Mouse (Mus musculus): ENCODE measurements around the gene H2-T22.

H2-T22 gene

DNA sequence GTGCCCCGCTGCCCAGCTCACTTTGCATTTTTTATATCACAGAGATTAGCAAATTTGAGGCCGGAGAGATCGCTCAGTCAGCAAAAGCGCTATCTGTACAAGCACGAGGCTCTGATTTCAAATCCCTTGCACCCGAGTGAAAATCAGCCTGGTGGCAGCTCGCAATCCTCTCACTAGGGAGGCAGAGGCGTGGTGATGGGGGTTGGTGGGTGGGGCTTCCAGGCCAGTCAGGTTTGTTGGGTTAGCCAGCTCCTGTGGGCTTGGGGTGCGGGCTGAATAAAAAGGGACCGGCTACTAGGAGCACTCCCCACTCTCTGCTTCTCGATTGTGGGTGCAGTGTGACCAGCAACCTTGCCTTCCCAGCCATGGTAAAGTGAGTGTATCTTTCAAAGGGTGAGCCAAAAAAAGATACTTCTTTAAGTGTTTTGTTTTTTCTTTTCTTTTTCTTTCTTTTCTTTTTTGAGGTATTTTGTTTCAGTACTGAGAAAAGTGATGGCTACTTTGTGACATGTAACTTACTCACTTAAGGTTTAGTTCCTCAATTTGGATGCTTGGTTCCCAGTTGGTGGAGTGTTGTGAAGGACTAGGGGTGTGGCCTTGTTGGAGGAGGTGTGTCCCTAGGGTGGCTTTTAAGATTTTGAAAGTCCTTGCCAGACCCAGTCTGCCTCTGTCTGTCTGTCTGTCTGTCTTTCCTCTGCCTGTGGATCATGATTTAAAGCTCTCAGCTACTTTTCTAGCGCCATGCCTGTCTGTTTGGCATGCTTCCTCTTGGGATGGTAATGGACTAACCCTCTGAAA lies 44.6 kb downstream of the H2-T22 start:
- DNase-seq, result no peak

DNA sequence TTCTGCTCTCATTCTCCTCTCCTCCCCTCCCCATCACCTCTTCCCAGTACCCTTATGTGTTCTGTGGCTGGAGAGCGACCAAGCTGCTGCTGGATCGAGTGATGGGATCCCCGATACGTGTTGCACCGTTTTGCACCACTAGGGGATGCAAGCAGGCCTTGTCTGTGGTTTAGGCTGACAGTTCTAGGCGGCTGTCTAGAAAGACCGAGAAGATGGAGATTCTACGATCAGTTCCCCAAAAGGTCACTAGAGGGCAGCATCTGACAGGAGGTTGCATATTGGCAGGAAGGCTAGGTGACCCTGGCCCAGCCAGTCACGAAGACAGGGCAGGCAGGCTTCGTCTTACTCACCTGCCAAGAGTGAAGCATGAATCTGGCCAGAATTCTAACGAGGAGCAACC lies 45.6 kb downstream of the H2-T22 start:
- peak; percentile 92 to 98 for DNase-seq

DNA sequence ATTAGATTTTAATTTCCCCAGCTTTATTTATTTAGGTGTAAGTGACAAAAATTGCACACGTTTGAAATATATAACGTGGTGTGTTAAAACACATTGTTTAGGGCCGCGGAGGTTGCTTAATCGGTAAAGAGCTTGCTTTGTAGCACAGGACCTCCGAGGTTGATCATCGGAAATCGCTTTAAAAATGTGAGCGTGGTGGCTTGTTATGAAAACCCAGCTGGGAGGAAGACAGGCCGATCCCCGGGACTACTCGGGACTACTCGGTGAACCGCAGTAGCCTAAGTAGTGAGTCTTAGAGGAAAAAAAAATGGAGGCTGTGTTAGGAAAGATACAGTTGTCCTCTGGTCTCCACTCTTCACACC lies 47.7 kb downstream of the H2-T22 start:
- DNase-seq, result no peak

DNA sequence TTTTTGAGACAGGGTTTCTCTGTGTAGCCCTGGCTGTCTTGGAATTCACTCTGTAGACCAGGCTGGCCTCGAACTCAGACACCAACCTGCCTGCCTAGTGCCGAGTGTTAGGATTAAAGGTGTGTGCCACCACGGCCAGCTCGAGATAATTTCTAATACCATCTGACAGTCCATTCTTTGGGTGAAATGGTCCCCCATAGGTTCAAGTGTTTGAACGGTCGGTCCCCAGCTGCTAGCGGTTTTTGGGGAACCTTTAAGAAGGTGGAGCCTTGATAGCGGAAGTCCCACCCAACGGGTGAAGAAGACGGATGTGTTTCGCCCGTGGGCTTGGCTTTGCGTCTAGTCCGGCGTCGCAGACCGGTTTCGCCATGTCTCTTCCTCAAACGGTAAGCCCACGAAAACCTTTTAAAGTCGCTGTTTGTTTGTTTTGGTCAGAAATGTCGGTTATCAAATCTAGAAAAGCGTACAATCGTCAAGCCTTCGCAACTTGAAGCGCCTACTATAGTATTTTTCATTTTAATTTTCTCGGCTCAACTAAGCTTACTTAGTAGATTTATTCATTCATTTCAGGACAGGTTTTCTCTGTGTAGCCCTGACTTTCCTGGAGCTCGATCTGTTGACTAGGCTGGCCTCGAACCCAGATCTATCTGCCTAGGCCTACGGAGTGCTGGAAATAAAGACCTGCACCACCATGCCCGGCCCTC lies 48.2 kb downstream of the H2-T22 start:
- DNase-seq, result peak; percentile 80 to 87

DNA sequence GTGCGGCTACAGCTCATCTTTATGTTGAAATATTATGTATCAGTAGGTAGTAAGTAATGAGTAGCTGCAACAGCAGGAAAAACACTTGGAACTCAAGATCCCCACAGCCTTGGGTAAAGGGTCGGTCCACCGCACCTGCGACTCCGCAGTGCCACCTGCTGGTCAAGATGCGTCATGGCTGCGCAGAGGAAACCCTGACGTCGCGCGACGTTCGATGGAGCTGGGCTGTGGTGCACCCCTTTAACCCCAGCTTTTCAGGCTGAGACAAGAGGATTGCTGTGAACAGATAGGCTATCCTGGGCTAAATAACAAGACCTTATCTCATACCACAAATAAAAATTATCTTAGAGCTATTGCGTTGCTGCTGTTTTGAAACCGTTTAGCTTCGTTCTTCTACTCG lies 48.9 kb downstream of the H2-T22 start:
- peak; percentile 81 to 89 for DNase-seq

DNA sequence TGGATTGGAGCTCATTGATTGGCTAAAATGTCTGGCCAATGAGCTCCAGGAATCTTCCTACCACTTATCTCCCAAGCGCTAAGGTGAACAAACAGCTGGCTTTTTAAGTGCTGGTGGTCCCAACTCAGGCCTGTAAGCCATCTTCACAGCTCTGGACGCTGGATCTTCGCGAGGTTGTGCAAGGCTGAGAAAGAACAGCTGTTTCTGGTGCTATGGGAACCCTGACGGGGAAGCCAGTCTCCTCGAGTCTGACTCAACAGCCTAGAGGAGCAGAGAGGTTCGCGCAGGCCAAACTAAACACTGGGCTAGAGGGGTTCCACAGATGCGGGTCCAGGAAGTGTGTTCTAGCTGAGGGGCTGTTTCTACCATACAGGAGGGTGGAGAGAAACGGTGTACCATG lies 50.8 kb downstream of the H2-T22 start:
- no peak for DNase-seq
